ENCODE assay signal across 8 mouse cellular contexts in the genomic region with DNA sequence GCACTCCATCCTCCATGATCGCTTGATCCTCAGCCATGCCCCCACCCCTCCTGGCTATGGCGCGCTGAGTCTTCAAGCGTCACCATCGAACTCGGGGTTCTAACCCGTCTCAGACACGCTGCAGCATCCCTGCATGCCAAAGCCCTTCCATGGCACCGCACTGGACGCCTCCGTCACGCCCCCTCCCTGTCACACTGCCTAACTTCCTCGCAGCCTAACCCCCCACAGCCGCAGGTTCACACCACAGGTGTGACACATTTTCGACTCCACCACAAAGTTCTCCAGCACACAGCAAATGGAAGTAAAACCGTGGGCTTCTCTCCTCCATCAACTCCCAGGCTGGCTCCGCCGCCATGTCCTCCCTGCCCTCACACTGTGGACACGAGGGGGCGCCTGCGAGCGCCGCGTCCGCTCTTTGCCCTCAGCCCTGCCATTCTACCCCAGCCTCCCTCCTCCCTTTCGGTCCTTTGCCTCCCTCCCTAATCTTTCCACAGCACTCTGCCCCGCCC. TPM values are rescaled to one million over a fixed set of nuclear protein-coding genes. Genes with fewer than 3 reads are reported as not detected.
DNase-seq lines count a peak whose midpoint lies in the region; ATAC-seq and TF ChIP-seq lines count a peak whose summit lies in the region.

No protein-coding gene starts in this region.

- peak overlapping the region; percentile 49 for H3K4me2 ChIP-seq in embryonic facial prominence, embryonic 12.5 days (replicated peaks)
- peak overlapping the region; percentile 68 for H3K4me2 ChIP-seq in heart, embryonic 14.5 days (ENCODE audit: low read length)
- peak overlapping the region; percentile 72 for H3K4me2 ChIP-seq in kidney, postnatal 0 days (ENCODE audit: low read length)

- peaks cover 29% of the 10 kb centered on the region for H3K27me3 ChIP-seq in embryonic facial prominence, embryonic 12.5 days
- H3K27me3 ChIP-seq in heart, embryonic 14.5 days (ENCODE audit: control insufficient read depth, insufficient read depth, low read length): peaks cover 26% of the 10 kb centered on the region
- H3K27me3 ChIP-seq in kidney, postnatal 0 days (ENCODE audit: insufficient read depth, low read length): 0 out of 2 replicates have a peak, but pooled peaks cover 4% of the 10 kb centered on the region
- H3K27me3 ChIP-seq in small intestine, adult 2 months (ENCODE audit: control insufficient read depth, insufficient read depth, low read length): peaks cover 4% of the 10 kb centered on the region

- ATAC-seq in embryonic facial prominence, embryonic 12.5 days (ENCODE audit: insufficient number of reproducible peaks, insufficient read depth, low FRiP score, low TSS enrichment): no peak
- ATAC-seq in heart, embryonic 14.5 days (ENCODE audit: insufficient number of reproducible peaks, insufficient read depth, low FRiP score, low read depth): no peak; the same call in 1 of the 2 replicates
- peak; percentile 9; the same call in 1 of the 2 replicates for ATAC-seq in kidney, postnatal 0 days (replicated peaks; ENCODE audit: low FRiP score, low read depth)

- no peaks in the 10 kb centered on the region for H3K36me3 ChIP-seq in embryonic facial prominence, embryonic 12.5 days
- no peaks in the 10 kb centered on the region for H3K36me3 ChIP-seq in heart, embryonic 14.5 days (ENCODE audit: control insufficient read depth, insufficient read depth, low read length)
- H3K36me3 ChIP-seq in kidney, postnatal 0 days (ENCODE audit: insufficient read depth, low read length): no peaks in the 10 kb centered on the region
- no peaks in the 10 kb centered on the region for H3K36me3 ChIP-seq in small intestine, adult 2 months (ENCODE audit: control insufficient read depth, insufficient read depth, low read length)

- peaks cover 34% of the 10 kb centered on the region for H3K4me1 ChIP-seq in embryonic facial prominence, embryonic 12.5 days
- H3K4me1 ChIP-seq in heart, embryonic 14.5 days (ENCODE audit: control insufficient read depth in 2 of 2, insufficient read depth in 2 of 2, low read length in 2 of 2): peaks cover 6 to 20% of the 10 kb centered on the region in 2 experiments; a peak in 3 of 4 replicates
- peaks cover 18% of the 10 kb centered on the region for H3K4me1 ChIP-seq in kidney, postnatal 0 days (replicated peaks; ENCODE audit: insufficient read depth, low read length)
- peaks cover 16% of the 10 kb centered on the region for H3K4me1 ChIP-seq in small intestine, adult 2 months (ENCODE audit: control insufficient read depth, insufficient read depth, insufficient read length, low read length)

- no peak for TF ChIP-seq POLR2A in small intestine, adult 2 months (IDR thresholded peaks at IDR 0.05; ENCODE audit: low read depth, low read length)

- DNase-seq in layer of hippocampus, adult 11-12 months (ENCODE audit: low spot score): peak; percentile 62
- DNase-seq in layer of hippocampus, adult 9-10 months (ENCODE audit: low spot score): no peak
- DNase-seq in adrenal gland, postnatal 10 days: peak; percentile 89
- DNase-seq in kidney, postnatal 0 days (ENCODE audit: low spot score): peak; percentile 51
- peak; percentile 78 for DNase-seq in lung, postnatal 36 days

- 3% methylated on average over 27 of the region's 27 CpGs for WGBS in embryonic facial prominence, embryonic 12.5 days
- 2% methylated on average over 27 of the region's 27 CpGs for WGBS in heart, embryonic 14.5 days
- WGBS in kidney, postnatal 0 days: 3% methylated on average over 27 of the region's 27 CpGs
- under 1% methylated on average over 27 of the region's 27 CpGs for WGBS in small intestine, adult 2 months

- peak overlapping the region; percentile 23 for H3K4me3 ChIP-seq in embryonic facial prominence, embryonic 12.5 days
- H3K4me3 ChIP-seq in heart, embryonic 14.5 days (ENCODE audit: control insufficient read depth in 1 of 2, insufficient read depth in 1 of 2, low read depth in 1 of 2, low read length in 2 of 2): peak overlapping the region; percentile 10 to 34
- peak overlapping the region; percentile 28; the same call in 1 of the 2 replicates for H3K4me3 ChIP-seq in kidney, postnatal 0 days (replicated peaks; ENCODE audit: low read depth, low read length)
- H3K4me3 ChIP-seq in small intestine, adult 2 months (ENCODE audit: low read depth, low read length): peak overlapping the region; percentile 67

- no peaks in the 10 kb centered on the region for H3K9me3 ChIP-seq in embryonic facial prominence, embryonic 12.5 days
- H3K9me3 ChIP-seq in heart, embryonic 14.5 days (ENCODE audit: control insufficient read depth, low read length): peaks cover 7% of the 10 kb centered on the region; the same call in 1 of the 2 replicates
- no peaks in the 10 kb centered on the region for H3K9me3 ChIP-seq in kidney, postnatal 0 days (replicated peaks; ENCODE audit: low read length)

- H3K9ac ChIP-seq in embryonic facial prominence, embryonic 12.5 days: no peak overlapping the region
- H3K9ac ChIP-seq in heart, embryonic 14.5 days (ENCODE audit: low read length): peak overlapping the region; percentile 28
- H3K9ac ChIP-seq in kidney, postnatal 0 days (ENCODE audit: low read depth, low read length): peak overlapping the region; percentile 47

- peak; percentile 80 for TF ChIP-seq CTCF in kidney, postnatal 0 days (IDR thresholded peaks at IDR 0.05; ENCODE audit: low read depth)
- TF ChIP-seq CTCF in small intestine, adult 2 months (IDR thresholded peaks at IDR 0.05; ENCODE audit: extremely low read depth, insufficient read length, insufficient replicate concordance, low read depth, low read length): peak; percentile 97

- H3K27ac ChIP-seq in embryonic facial prominence, embryonic 12.5 days: no peak overlapping the region
- peak overlapping the region in 1 of 2 experiments; percentile 41; a peak in 1 of 4 replicates for H3K27ac ChIP-seq in heart, embryonic 14.5 days (replicated peaks in 1 of 2; ENCODE audit: control insufficient read depth in 1 of 2, insufficient read depth in 1 of 2, low read depth in 2 of 2, low read length in 2 of 2)
- peak overlapping the region; percentile 78; the same call in 1 of the 2 replicates for H3K27ac ChIP-seq in kidney, postnatal 0 days
- H3K27ac ChIP-seq in small intestine, adult 2 months (ENCODE audit: insufficient read depth, low read depth, low read length): peak overlapping the region; percentile 98

RNA-seq across cellular contexts. Expression of a gene that starts 5.6 kb away (rescaled TPM):
- total RNA-seq in adrenal gland, postnatal 10 days (2021): 10 to 100 TPM; 13.3 to 14.9 TPM
- polyA plus RNA-seq in embryonic facial prominence, embryonic 12.5 days (2016; fragmentation: Nextera tagmentation; extraction: Ambion mirVana): 4.3 and 4.6 TPM in 2 replicates
- 0.55 and 0.85 TPM in 2 replicates for polyA plus RNA-seq in heart, embryonic 14.5 days (2014; fragmentation: Nextera tagmentation; extraction: Ambion mirVana)
- 0.87 and 1.2 TPM in 2 replicates for polyA plus RNA-seq in kidney, postnatal 0 days (2015; fragmentation: Nextera tagmentation; extraction: Ambion mirVana)
- 6.4 and 12.2 TPM in 2 replicates for polyA plus RNA-seq in small intestine, adult 2 months (2012; rRNA removed)

RNA-seq across cellular contexts. Expression of a gene that starts 12.7 kb away (rescaled TPM):
- total RNA-seq in adrenal gland, postnatal 10 days (2021): 10 to 100 TPM; 41.0 to 55.6 TPM
- 0.15 and 0.23 TPM in 2 replicates for polyA plus RNA-seq in embryonic facial prominence, embryonic 12.5 days (2016; fragmentation: Nextera tagmentation; extraction: Ambion mirVana)
- polyA plus RNA-seq in heart, embryonic 14.5 days (2014; fragmentation: Nextera tagmentation; extraction: Ambion mirVana): 0.32 and 0.42 TPM in 2 replicates
- polyA plus RNA-seq in kidney, postnatal 0 days (2015; fragmentation: Nextera tagmentation; extraction: Ambion mirVana): 1.7 and 1.9 TPM in 2 replicates
- polyA plus RNA-seq in small intestine, adult 2 months (2012; rRNA removed): 10.6 and 28.7 TPM in 2 replicates

RNA-seq across cellular contexts. Expression of a gene that starts 17.1 kb away (rescaled TPM):
- 100 to 1,000 TPM; 102 to 111 TPM for total RNA-seq in adrenal gland, postnatal 10 days (2021)
- polyA plus RNA-seq in embryonic facial prominence, embryonic 12.5 days (2016; fragmentation: Nextera tagmentation; extraction: Ambion mirVana): 0.15 and 0.29 TPM in 2 replicates
- 0.88 and 1.1 TPM in 2 replicates for polyA plus RNA-seq in heart, embryonic 14.5 days (2014; fragmentation: Nextera tagmentation; extraction: Ambion mirVana)
- 1.2 and 1.3 TPM in 2 replicates for polyA plus RNA-seq in kidney, postnatal 0 days (2015; fragmentation: Nextera tagmentation; extraction: Ambion mirVana)
- 0.04 and 0.05 TPM in 2 replicates for polyA plus RNA-seq in small intestine, adult 2 months (2012; rRNA removed)

RNA-seq across cellular contexts. Expression of a gene that starts 24.9 kb away (rescaled TPM):
- 10 to 100 TPM; 75.7 to 89.2 TPM for total RNA-seq in adrenal gland, postnatal 10 days (2021)
- polyA plus RNA-seq in embryonic facial prominence, embryonic 12.5 days (2016; fragmentation: Nextera tagmentation; extraction: Ambion mirVana): 0.08 and 0.10 TPM in 2 replicates
- 0.15 and 0.19 TPM in 2 replicates for polyA plus RNA-seq in heart, embryonic 14.5 days (2014; fragmentation: Nextera tagmentation; extraction: Ambion mirVana)
- 0.08 and 0.09 TPM in 2 replicates for polyA plus RNA-seq in kidney, postnatal 0 days (2015; fragmentation: Nextera tagmentation; extraction: Ambion mirVana)
- 6.2 and 8.9 TPM in 2 replicates for polyA plus RNA-seq in small intestine, adult 2 months (2012; rRNA removed)

RNA-seq across cellular contexts. Expression of a gene that starts 27.8 kb away (rescaled TPM):
- 10 to 100 TPM in 1 of 2 experiments, 1 to 10 TPM in 1; 9.5 to 11.0 TPM for total RNA-seq in adrenal gland, postnatal 10 days (2021)
- polyA plus RNA-seq in embryonic facial prominence, embryonic 12.5 days (2016; fragmentation: Nextera tagmentation; extraction: Ambion mirVana): 12.4 and 13.0 TPM in 2 replicates
- 8.9 and 9.4 TPM in 2 replicates for polyA plus RNA-seq in heart, embryonic 14.5 days (2014; fragmentation: Nextera tagmentation; extraction: Ambion mirVana)
- polyA plus RNA-seq in kidney, postnatal 0 days (2015; fragmentation: Nextera tagmentation; extraction: Ambion mirVana): 7.4 and 7.8 TPM in 2 replicates
- 4.2 and 10.3 TPM in 2 replicates for polyA plus RNA-seq in small intestine, adult 2 months (2012; rRNA removed)
